Comparison of ENCODE assay signal across 27 mouse cellular contexts in the genomic region with DNA sequence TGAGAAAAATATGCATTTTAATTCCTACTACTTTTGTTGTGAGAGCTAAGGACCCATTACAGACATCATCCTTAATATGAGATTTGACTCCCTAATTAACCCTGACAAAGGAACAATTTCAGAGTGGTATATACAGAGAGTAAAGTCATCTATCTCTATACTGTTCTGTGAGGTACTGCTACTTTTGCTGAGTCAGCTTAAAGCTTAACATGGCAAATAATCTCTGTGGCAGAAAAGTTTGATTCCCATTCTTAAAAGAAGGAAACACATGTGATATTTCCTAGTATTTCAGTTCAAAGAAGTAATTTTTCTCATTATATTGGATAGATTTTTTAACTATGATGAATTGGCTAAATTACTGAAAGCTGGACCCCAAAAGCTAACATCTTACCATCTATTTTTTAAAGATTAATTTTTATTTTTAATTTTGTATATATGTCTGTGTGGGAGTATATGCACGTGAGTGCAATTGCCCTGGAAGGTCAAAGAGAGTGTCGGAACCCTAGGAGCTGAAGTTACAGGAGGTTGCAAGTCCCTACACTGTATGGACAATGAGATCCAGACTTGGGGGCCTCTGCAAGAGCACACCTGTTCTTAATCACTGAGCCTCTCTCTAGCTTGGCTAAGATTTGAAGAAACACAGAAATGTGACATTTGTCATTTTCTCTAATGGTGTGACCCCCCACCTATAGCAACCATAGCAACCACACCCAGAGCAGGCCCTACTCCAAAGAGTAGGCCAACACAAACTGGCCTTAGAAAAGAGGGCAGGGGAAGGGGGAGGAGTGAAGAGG. TPM values are rescaled to one million over a fixed set of nuclear protein-coding genes. Genes with fewer than 3 reads are reported as not detected.
DNase-seq lines count a peak whose midpoint lies in the region; ATAC-seq and TF ChIP-seq lines count a peak whose summit lies in the region.
"Had no signal": no experiment of that assay in that cellular context is flagged by ENCODE, and none has a peak within 500 bp of the region (broad histone marks: within the 10 kb centered on the region; RNA-seq: fewer than 3 reads in every experiment).

No protein-coding gene starts in this region.

- DNase-seq in embryo, embryonic 10 days (ENCODE audit: low spot score): peak; percentile 45
- no peak for DNase-seq in embryo, embryonic 9.5 days (ENCODE audit: extremely low spot score)
- DNase-seq in MEL (ENCODE audit: low read depth, low spot score): no peak
- peak; percentile 37 for DNase-seq in embryonic facial prominence, embryonic 10.5 days (ENCODE audit: low spot score)
- DNase-seq in limb, embryonic 10.5 days (ENCODE audit: low spot score): peak; percentile 50
- no peak for DNase-seq in heart, postnatal 4 days
- DNase-seq: adrenal gland, adult 8-10 months; adrenal gland, postnatal 25 days; cerebellum, adult 11 months; cerebellum, adult 2 months; cerebellum, adult 9-11 months; cerebellum, postnatal 25 days; forebrain, postnatal 0 days; gastrocnemius, postnatal 25 days; heart, adult 2 months; kidney, adult 18-20 months had no signal

- TF ChIP-seq EP300 in MEL (IDR thresholded peaks at IDR 0.05; ENCODE audit: low read depth in 1 of 2, low read length in 2 of 2): no peak

- H3K4me2 ChIP-seq in neural tube, embryonic 15.5 days: no peak overlapping the region
- H3K4me2 ChIP-seq: embryonic facial prominence, embryonic 12.5 days; embryonic facial prominence, embryonic 15.5 days; hindbrain, embryonic 14.5 days had no signal

- no peaks in the 10 kb centered on the region for H3K79me2 ChIP-seq in MEL (ENCODE audit: control insufficient read depth, insufficient read depth, low read length, poor library complexity)

- H3K4me3 ChIP-seq in MEL (ENCODE audit: control insufficient read depth in 1 of 2, insufficient read depth in 1 of 2, low read depth in 2 of 2, low read length in 2 of 2): no peak overlapping the region
- H3K4me3 ChIP-seq in embryonic facial prominence, embryonic 10.5 days: no peak overlapping the region
- H3K4me3 ChIP-seq in limb, embryonic 10.5 days: no peak overlapping the region
- H3K4me3 ChIP-seq in neural tube, embryonic 15.5 days (replicated peaks): no peak overlapping the region
- H3K4me3 ChIP-seq: embryonic facial prominence, embryonic 12.5 days; embryonic facial prominence, embryonic 15.5 days; heart, adult 2 months; heart, embryonic 10.5 days had no signal

- WGBS in embryonic facial prominence, embryonic 10.5 days: 39% methylated on average over 2 of the region's 2 CpGs
- WGBS in limb, embryonic 10.5 days: 19% methylated on average over 2 of the region's 2 CpGs
- WGBS in neural tube, embryonic 15.5 days: 91% methylated on average over 2 of the region's 2 CpGs

- no peaks in the 10 kb centered on the region for H3K27me3 ChIP-seq in MEL (ENCODE audit: control insufficient read depth in 1 of 2, insufficient read depth in 2 of 2, low read length in 2 of 2)
- no peaks in the 10 kb centered on the region for H3K27me3 ChIP-seq in embryonic facial prominence, embryonic 10.5 days (replicated peaks; ENCODE audit: low read depth, poor library complexity, severe bottlenecking)
- H3K27me3 ChIP-seq in limb, embryonic 10.5 days (ENCODE audit: low read depth, poor library complexity, severe bottlenecking): no peaks in the 10 kb centered on the region
- H3K27me3 ChIP-seq in neural tube, embryonic 15.5 days (replicated peaks): no peaks in the 10 kb centered on the region
- H3K27me3 ChIP-seq: embryonic facial prominence, embryonic 12.5 days; embryonic facial prominence, embryonic 15.5 days had no signal

- H3K9me3 ChIP-seq in MEL (replicated peaks; ENCODE audit: insufficient read depth, low read length): no peaks in the 10 kb centered on the region
- H3K9me3 ChIP-seq in embryonic facial prominence, embryonic 10.5 days: no peaks in the 10 kb centered on the region
- H3K9me3 ChIP-seq in limb, embryonic 10.5 days (replicated peaks): no peaks in the 10 kb centered on the region
- no peaks in the 10 kb centered on the region for H3K9me3 ChIP-seq in neural tube, embryonic 15.5 days (replicated peaks)
- H3K9me3 ChIP-seq: embryonic facial prominence, embryonic 12.5 days; embryonic facial prominence, embryonic 15.5 days; heart, embryonic 10.5 days had no signal

- no peak for TF ChIP-seq RAD21 in MEL (IDR thresholded peaks at IDR 0.05; ENCODE audit: low read depth, low read length)

- no peak for ATAC-seq in neural tube, embryonic 15.5 days (ENCODE audit: low FRiP score)
- ATAC-seq in cerebellum, adult (ENCODE audit: insufficient number of reproducible peaks, low FRiP score, low TSS enrichment): no peak
- ATAC-seq: activated CD4-positive, CD25-positive, alpha-beta regulatory T cell, adult 4 months; forebrain, embryonic 14.5 days; forebrain, postnatal 0 days; hindbrain, postnatal 0 days; inflammation-experienced regulatory T-cells, adult 6 months; intestine, embryonic 16.5 days had no signal

- TF ChIP-seq POLR2A in MEL (IDR thresholded peaks at IDR 0.05; ENCODE audit: control insufficient read depth in 1 of 2, insufficient read depth in 1 of 2, low read depth in 1 of 2, low read length in 2 of 2, poor library complexity in 1 of 2): no peak

- H3K4me1 ChIP-seq in MEL (ENCODE audit: control insufficient read depth in 1 of 2, insufficient read depth in 2 of 2, low read length in 2 of 2): no peaks in the 10 kb centered on the region
- H3K4me1 ChIP-seq in embryonic facial prominence, embryonic 10.5 days: peaks cover 7% of the 10 kb centered on the region
- peaks cover 12% of the 10 kb centered on the region for H3K4me1 ChIP-seq in limb, embryonic 10.5 days
- H3K4me1 ChIP-seq in neural tube, embryonic 15.5 days: no peaks in the 10 kb centered on the region
- H3K4me1 ChIP-seq: embryonic facial prominence, embryonic 15.5 days; heart, embryonic 10.5 days had no signal

- no peak for TF ChIP-seq CTCF in MEL (IDR thresholded peaks at IDR 0.05 in 2 of 3, conservative IDR thresholded peaks at IDR 0.05 in 1 of 3; ENCODE audit: control insufficient read depth in 1 of 3, insufficient read depth in 1 of 3, low read depth in 2 of 3, low read length in 3 of 3, poor library complexity in 1 of 3, severe bottlenecking in 1 of 3)

- H3K27ac ChIP-seq in MEL (ENCODE audit: control insufficient read depth, low read depth, low read length): no peak overlapping the region
- no peak overlapping the region for H3K27ac ChIP-seq in embryonic facial prominence, embryonic 10.5 days (replicated peaks)
- H3K27ac ChIP-seq in limb, embryonic 10.5 days: no peak overlapping the region
- no peak overlapping the region for H3K27ac ChIP-seq in neural tube, embryonic 15.5 days (replicated peaks)
- H3K27ac ChIP-seq: embryonic facial prominence, embryonic 12.5 days; embryonic facial prominence, embryonic 15.5 days; heart, adult 2 months; heart, embryonic 10.5 days; hindbrain, embryonic 14.5 days; hindbrain, postnatal 0 days had no signal

- no peaks in the 10 kb centered on the region for H3K36me3 ChIP-seq in MEL (ENCODE audit: control insufficient read depth in 1 of 2, insufficient read depth in 2 of 2, low read length in 2 of 2)
- no peaks in the 10 kb centered on the region; the same call in 1 of the 2 replicates for H3K36me3 ChIP-seq in embryonic facial prominence, embryonic 10.5 days (replicated peaks)
- peaks cover 6% of the 10 kb centered on the region; the same call in 1 of the 2 replicates for H3K36me3 ChIP-seq in limb, embryonic 10.5 days
- H3K36me3 ChIP-seq in neural tube, embryonic 15.5 days: no peaks in the 10 kb centered on the region
- H3K36me3 ChIP-seq: embryonic facial prominence, embryonic 12.5 days; embryonic facial prominence, embryonic 15.5 days; heart, embryonic 10.5 days had no signal

- H3K9ac ChIP-seq in MEL (ENCODE audit: control insufficient read depth, low read depth, low read length, poor library complexity, severe bottlenecking): no peak overlapping the region
- no peak overlapping the region for H3K9ac ChIP-seq in neural tube, embryonic 15.5 days (replicated peaks)
- H3K9ac ChIP-seq: embryonic facial prominence, embryonic 12.5 days; embryonic facial prominence, embryonic 15.5 days; forebrain, postnatal 0 days; hindbrain, embryonic 14.5 days had no signal

TF ChIP-seq in MEL, 35 proteins besides CTCF, POLR2A, EP300 and RAD21:
- no peak for TF ChIP-seq ZMIZ1 (IDR thresholded peaks at IDR 0.05; ENCODE audit: low read depth, low read length)
- TF ChIP-seq MAFK (IDR thresholded peaks at IDR 0.05; ENCODE audit: borderline replicate concordance, low read depth, low read length): peak; percentile 93

RNA-seq across cellular contexts. Expression of gene Rev3l, which starts 24.0 kb away (rescaled TPM):
- total RNA-seq in MEL (2012; rRNA removed): 6.9 and 9.3 TPM in 2 replicates
- polyA plus RNA-seq in MEL (2012; ENCODE audit: insufficient read depth in 1 of 2, insufficient read length in 2 of 2, low read depth in 1 of 2, low replicate concordance in 2 of 2, missing spikeins in 1 of 2): 10 to 100 TPM; 12.4 to 71.5 TPM
- polyA plus RNA-seq in embryonic facial prominence, embryonic 10.5 days (2016; fragmentation: Nextera tagmentation; extraction: Ambion mirVana): 12.8 and 14.2 TPM in 2 replicates
- 11.3 and 11.9 TPM in 2 replicates for polyA plus RNA-seq in limb, embryonic 10.5 days (2016; fragmentation: Nextera tagmentation; extraction: Ambion mirVana)
- 33.7 and 38.1 TPM in 2 replicates for polyA plus RNA-seq in neural tube, embryonic 15.5 days (2015; fragmentation: Nextera tagmentation; extraction: Ambion mirVana)
- total RNA-seq in heart, postnatal 4 days (2021): 10 to 100 TPM; 32.7 to 34.1 TPM

Comparison
In these comparisons a context has a peak if more than half of its experiments do, and no peak if none do; other contexts are left out.
1. DNase-seq: peak in embryo, embryonic 10 days (single experiment), embryonic facial prominence, embryonic 10.5 days (single experiment) and limb, embryonic 10.5 days (single experiment); none in embryo, embryonic 9.5 days (single experiment), MEL (single experiment) and heart, postnatal 4 days (single experiment).